Mouse (Mus musculus): ENCODE measurements at regions not wholly inside any gene's neighbourhood (a gene's known extent, or its start where the extent isn't known, plus 50 kb on each side); places are given as distances from the start of the nearest gene placed in this dataset.

DNA sequence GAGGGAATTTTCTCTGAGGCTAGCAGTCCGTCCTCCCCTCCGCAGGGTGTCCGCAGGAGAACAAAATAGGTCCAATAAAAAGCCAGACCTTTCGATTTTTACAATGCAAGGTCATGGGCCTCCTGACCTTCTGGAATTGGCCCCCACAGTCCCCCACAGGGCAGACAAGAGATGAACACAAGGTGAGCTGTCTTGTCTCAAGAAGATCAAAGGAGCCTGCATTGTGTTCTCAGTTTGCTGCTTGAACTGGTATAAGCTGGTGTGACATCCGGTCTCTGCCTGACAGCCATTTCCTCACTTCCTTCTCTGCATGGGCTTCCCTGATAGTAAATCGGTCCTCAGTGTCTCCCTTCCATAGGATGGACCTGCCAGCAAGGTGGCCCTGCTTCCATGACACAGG, 425.5 kb downstream of the Cd83 start:
- TF ChIP-seq CTCF (IDR thresholded peaks at IDR 0.05; ENCODE audit: borderline replicate concordance, extremely low read depth, insufficient read depth, insufficient read length) (no peak), POLR2A (IDR thresholded peaks at IDR 0.05; ENCODE audit: borderline replicate concordance, extremely low read depth, insufficient read depth, insufficient read length, poor library complexity, severe bottlenecking) (no peak)

Measured in brain, embryonic 14.5 days (tissue).